Mouse (Mus musculus) liver, embryonic 14.5 days (tissue): ENCODE results near the gene Rreb1.

Source experiments
- CTCF ChIP-seq: IDR thresholded peaks from 2 replicates; pipeline ENCODE4 v1.5.1; 2016; ENCODE audit warnings: antibody characterized with exemption, low read depth, control low read depth
- EP300 ChIP-seq: IDR thresholded peaks from 2 replicates; pipeline ENCODE4 v1.6.1; 2016; ENCODE audit warnings: antibody characterized with exemption, low read depth

GRCm38 (mm10) chr13:37778594-37779231, 513 bp downstream of the Rreb1 start:
- TF ChIP-seq EP300 = no peak
- no peak for TF ChIP-seq CTCF
